Mouse (Mus musculus): Measurements from ENCODE around the gene Tmem97.

DNA sequence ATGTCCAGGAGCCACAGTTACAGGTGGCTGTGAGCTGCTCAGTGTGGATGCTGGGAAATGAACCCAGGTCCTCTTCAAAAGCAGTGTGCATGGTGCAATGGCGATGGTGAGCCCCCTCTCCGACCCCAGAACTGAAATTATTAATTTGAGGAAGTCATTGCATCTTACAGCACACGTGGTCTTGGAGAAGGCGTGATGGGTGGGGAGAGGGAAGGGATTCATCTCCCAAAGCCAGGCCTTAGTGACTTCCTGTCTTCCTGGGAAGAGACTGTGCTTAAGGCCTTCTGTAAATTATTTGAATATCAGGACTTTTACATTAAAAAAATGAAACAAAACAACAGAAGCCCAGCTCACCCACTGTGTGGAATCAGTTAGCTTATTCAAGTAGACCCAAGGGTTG lies 5.5 kb upstream of the Tmem97 start:
- no peak for TF ChIP-seq BHLHE40 (IDR thresholded peaks at IDR 0.05; ENCODE audit: borderline replicate concordance, low read depth, low read length)
- TF ChIP-seq GABPA (IDR thresholded peaks at IDR 0.05; ENCODE audit: low read depth, low read length), result no peak
- no peak for TF ChIP-seq CTCF (IDR thresholded peaks at IDR 0.05 in 2 of 3, conservative IDR thresholded peaks at IDR 0.05 in 1 of 3; ENCODE audit: control insufficient read depth in 1 of 3, insufficient read depth in 1 of 3, low read depth in 2 of 3, low read length in 3 of 3, poor library complexity in 1 of 3, severe bottlenecking in 1 of 3)
- no peak for TF ChIP-seq RCOR1 (IDR thresholded peaks at IDR 0.05; ENCODE audit: low read depth, low read length)

Data from MEL (cell line).